Mouse (Mus musculus) ES-Bruce4 (cell line): ENCODE results near the gene Gm11172.

ENCODE experiments used
- CTCF ChIP-seq: IDR thresholded peaks from one replicate; pipeline ENCODE4 v1.8.1; 2011; ENCODE audit warnings: low read depth, low read length
- EP300 ChIP-seq: IDR thresholded peaks from 2 replicates; pipeline ENCODE4 v1.6.1; 2011; ENCODE audit warnings: low read depth, low read length; ENCODE audit not compliant: insufficient read depth
- POLR2A ChIP-seq: IDR thresholded peaks from one replicate; pipeline ENCODE4 v1.8.1; 2011; ENCODE audit warnings: low read length; ENCODE audit not compliant: insufficient read depth

- TF ChIP-seq EP300 (no peak), CTCF (no peak), POLR2A (no peak)
Measured at GRCm38 (mm10) chr16:10849965-10850861, 37.5 kb downstream of the Gm11172 start.
